Comparison of ENCODE assay signal across 11 mouse cellular contexts in the genomic region with DNA sequence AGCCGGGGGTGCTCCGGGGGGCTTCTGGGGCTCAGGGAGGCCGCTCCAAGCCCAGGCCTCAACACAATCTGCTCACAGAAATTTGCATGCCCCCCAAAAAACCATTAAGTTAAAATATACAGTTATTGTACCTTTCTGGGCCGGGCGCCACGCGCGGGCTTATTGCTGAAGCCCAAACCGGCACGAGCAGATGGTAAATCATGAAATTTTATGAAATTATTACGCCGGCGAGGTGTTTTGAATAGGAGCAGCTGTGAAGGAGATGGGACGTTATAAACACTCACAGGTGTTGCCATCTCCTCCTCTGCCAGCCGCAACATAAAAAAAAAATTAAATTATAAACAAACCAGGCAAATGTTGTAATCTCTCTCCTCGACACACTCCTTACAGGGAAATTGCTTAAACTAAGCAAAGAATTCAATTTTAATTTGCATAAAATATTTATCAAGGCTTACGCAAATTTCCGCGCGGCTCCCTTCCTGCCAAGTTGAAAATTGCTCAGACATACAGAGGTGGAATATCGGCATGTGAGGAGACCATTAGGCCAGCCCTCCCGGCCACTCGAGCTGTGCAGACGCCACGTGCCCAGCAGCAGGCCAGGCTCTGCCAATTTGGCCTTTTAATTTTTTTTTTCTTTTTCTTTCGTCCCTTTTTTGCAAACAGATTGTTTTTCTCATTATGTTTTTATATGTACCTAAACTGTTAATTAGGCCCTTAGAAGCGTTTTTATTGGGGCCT.
A peak's percentile ranks its signal among the peaks of the same experiment; 100 is the strongest.
DNase-seq lines count a peak whose midpoint lies in the region; ATAC-seq and TF ChIP-seq lines count a peak whose summit lies in the region.
"Had no signal": no experiment of that assay in that cellular context is flagged by ENCODE, and none has a peak within 500 bp of the region (broad histone marks: within the 10 kb centered on the region; RNA-seq: fewer than 3 reads in every experiment).

No protein-coding gene starts in this region.

- no peak overlapping the region for H3K9ac ChIP-seq in midbrain, embryonic 15.5 days
- H3K9ac ChIP-seq: liver, embryonic 13.5 days had no signal

- H3K9me3 ChIP-seq in midbrain, embryonic 15.5 days, result no peaks in the 10 kb centered on the region
- H3K9me3 ChIP-seq: liver, embryonic 13.5 days had no signal

- H3K36me3 ChIP-seq in midbrain, embryonic 15.5 days (replicated peaks), result no peaks in the 10 kb centered on the region
- H3K36me3 ChIP-seq: liver, embryonic 13.5 days had no signal

- H3K4me1 ChIP-seq in midbrain, embryonic 15.5 days, result peaks cover 38% of the 10 kb centered on the region
- H3K4me1 ChIP-seq: liver, embryonic 13.5 days had no signal

- WGBS in midbrain, embryonic 15.5 days, result 36% methylated on average over 27 of the region's 27 CpGs

- ATAC-seq in midbrain, embryonic 15.5 days (replicated peaks), result peak; percentile 43; the same call in 1 of the 2 replicates
- ATAC-seq: Patski had no signal

- H3K27me3 ChIP-seq in midbrain, embryonic 15.5 days (replicated peaks), result no peaks in the 10 kb centered on the region; the same call in 1 of the 2 replicates
- H3K27me3 ChIP-seq: liver, embryonic 13.5 days had no signal

- no peak overlapping the region for H3K4me3 ChIP-seq in midbrain, embryonic 15.5 days
- H3K4me3 ChIP-seq: liver, embryonic 13.5 days had no signal

- H3K27ac ChIP-seq in midbrain, embryonic 15.5 days, result peak overlapping the region; percentile 87
- H3K27ac ChIP-seq: liver, embryonic 13.5 days had no signal

- peak; percentile 92 for DNase-seq in brain, embryonic 14.5 days (ENCODE audit: low read depth)
- peak; percentile 24 to 37 for DNase-seq in cerebellum, postnatal 36 days
- DNase-seq in layer of hippocampus, adult 18-20 months (ENCODE audit: low spot score in 2 of 2), result peak; percentile 38 to 66
- no peak for DNase-seq in gastrocnemius, adult 18-20 months (ENCODE audit: low spot score)
- DNase-seq in natural killer cell, adult 2 months (ENCODE audit: low spot score in 2 of 2), result no peak
- no peak for DNase-seq in adrenal gland, adult 2 months
- no peak for DNase-seq in thymus, postnatal 10 days (ENCODE audit: low spot score in 2 of 2)
- DNase-seq: kidney, adult 11 months; liver, embryonic 13.5 days had no signal

- H3K4me2 ChIP-seq in midbrain, embryonic 15.5 days, result peak overlapping the region; percentile 45
- H3K4me2 ChIP-seq: liver, embryonic 13.5 days had no signal

- no peak for TF ChIP-seq POLR2A in brain, embryonic 14.5 days (IDR thresholded peaks at IDR 0.05; ENCODE audit: borderline replicate concordance, extremely low read depth, insufficient read depth, insufficient read length, poor library complexity, severe bottlenecking)

- no peak for TF ChIP-seq CTCF in brain, embryonic 14.5 days (IDR thresholded peaks at IDR 0.05; ENCODE audit: borderline replicate concordance, extremely low read depth, insufficient read depth, insufficient read length)

Comparison
In these comparisons a context has a peak if more than half of its experiments do, and no peak if none do; other contexts are left out.
1. DNase-seq: peak in brain, embryonic 14.5 days (single experiment), cerebellum, postnatal 36 days (2 of 2) and layer of hippocampus, adult 18-20 months (2 of 2); none in gastrocnemius, adult 18-20 months (single experiment), natural killer cell, adult 2 months (0 of 2), adrenal gland, adult 2 months (single experiment) and thymus, postnatal 10 days (0 of 2).